Mouse (Mus musculus): ENCODE data around the gene Apobec1.
"Not testable (repeated sequence)": the region's sequence is repeated elsewhere in the genome, so short reads cannot be mapped to it uniquely, and the experiment has no call there.

Gene Apobec1

DNA sequence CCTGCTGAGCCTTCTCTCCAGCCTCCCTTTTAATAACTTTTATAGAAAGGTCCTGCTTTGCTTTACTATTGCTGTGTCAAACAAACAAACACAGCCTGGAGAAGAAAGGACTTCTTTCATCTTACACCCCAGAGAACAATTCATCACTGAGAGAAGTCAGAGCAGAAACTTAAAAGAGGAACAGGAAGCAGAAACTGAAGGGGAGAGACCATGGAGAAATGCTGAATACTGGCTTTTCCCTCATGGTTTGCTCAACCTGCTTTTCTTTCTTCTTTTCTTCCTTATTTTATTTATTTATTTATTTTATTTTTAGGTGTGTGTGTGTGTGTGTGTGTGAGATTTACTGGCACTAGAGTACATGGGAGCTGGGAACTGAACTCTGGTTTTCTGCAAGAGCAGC lies 2.0 kb upstream of the Apobec1 start:
- no peak for DNase-seq (ENCODE audit: low spot score in 2 of 2)

GRCm38 (mm10) chr6:122602992-122603322 lies 713 bp upstream of the Apobec1 start:
- DNase-seq (ENCODE audit: low spot score in 2 of 2): no peak

DNA sequence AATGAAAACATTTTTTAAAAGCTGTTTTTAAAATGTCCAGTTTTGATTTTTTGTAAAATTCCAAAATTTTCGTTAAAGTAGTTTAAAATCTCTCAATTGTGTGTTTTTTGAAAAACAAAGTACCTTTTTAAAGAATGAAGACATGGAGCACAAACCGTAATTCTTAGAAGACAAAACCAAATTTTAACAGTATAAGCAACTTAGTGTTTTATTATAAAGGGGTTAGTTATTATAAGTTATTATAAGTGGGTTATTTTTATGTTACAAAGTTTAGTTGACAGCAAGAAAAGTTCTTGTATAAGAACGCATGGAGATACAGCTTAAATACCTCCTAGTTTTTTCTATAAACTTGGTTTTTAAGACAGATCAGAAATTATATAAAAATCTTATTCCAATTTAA lies 629 bp downstream of the Apobec1 start:
- no peak for DNase-seq (ENCODE audit: low spot score in 2 of 2)

GRCm38 (mm10) chr6:122601031-122601430 lies 1.2 kb downstream of the Apobec1 start:
- no peak for DNase-seq (ENCODE audit: low spot score in 2 of 2)

DNA sequence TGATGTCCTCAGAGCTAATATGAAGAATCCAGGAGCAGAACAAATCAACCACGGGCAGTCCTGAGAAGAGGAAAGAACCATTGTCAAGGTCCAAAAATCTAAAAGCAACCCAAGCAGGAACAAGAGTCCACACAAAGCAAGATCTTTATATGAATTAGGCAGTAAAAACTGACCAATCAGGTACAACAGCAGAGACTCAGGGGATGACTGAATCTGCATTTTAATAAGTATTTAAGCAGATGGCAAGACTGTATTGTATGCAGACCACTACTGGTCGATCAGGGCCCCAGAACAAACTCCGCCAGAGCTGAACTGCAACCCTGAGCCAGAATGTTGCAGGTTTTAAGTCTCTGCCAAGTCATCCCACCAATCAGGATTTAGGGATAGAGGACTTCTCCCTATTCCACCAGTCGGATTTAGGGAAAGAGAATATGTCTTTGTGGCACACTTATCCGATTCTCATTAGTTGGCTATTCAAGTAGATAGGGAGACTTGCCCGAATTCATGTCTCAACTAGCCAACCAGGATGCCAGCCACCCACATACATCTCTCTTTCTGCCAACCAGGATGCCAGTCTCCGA lies 2.1 kb downstream of the Apobec1 start:
- no peak for DNase-seq (ENCODE audit: low spot score in 2 of 2)

DNA sequence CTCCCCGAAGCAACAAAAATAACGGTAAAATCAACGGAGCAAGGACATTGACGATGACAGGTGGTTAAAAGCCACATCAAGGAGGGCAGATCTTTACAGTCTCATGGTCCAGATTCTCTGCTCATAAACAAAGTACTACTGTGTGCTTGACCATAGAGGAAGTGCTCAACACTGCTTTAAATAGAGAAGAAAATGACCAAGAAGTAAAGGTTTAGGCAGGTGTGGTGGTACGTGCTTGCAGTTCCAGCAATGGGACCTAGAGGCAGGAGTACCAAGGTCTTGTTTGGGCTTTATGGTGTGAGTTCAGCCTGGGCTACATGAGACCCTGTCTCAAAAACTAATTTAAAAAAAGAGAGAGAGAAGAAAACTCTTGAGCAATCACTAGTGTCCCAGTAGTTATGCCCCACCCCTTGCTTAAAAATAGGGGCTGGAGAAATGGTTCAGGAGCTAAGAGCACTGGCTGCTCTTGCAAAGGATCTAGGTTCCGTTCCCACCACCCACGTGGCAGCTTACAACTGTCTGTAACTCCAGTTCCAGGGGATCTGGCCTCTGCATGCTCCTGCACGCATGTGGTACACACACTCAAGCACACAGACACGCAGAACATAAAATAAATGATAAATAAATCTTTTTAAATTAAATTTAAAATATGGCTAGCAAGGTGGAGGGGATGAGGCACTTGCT lies 3.0 kb downstream of the Apobec1 start:
- no peak for DNase-seq (ENCODE audit: low spot score in 2 of 2)

DNA sequence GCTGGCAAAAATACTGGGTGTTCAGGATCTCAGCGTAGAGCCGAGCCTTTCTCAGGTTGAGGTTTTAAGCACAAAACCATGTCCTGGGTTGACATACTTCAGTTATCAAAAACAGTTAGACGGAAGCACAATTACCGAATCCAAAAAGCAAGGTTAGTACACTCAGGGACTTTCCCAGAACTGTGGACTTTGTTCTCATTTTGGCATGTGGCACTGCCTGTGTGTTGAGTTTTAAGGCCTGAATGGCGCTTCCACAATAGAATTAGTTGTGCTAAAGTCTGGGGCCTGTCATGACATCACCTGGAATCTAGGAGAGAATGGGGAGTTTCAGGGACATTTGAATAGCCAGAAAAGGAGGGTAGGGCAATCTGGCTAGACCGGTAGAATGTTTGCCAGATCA lies 3.8 kb downstream of the Apobec1 start:
- DNase-seq (ENCODE audit: low spot score in 2 of 2): no peak

- DNase-seq (ENCODE audit: low spot score in 2 of 2): no peak
Observed at GRCm38 (mm10) chr6:122598014-122598413, 4.2 kb downstream of the Apobec1 start.

DNA sequence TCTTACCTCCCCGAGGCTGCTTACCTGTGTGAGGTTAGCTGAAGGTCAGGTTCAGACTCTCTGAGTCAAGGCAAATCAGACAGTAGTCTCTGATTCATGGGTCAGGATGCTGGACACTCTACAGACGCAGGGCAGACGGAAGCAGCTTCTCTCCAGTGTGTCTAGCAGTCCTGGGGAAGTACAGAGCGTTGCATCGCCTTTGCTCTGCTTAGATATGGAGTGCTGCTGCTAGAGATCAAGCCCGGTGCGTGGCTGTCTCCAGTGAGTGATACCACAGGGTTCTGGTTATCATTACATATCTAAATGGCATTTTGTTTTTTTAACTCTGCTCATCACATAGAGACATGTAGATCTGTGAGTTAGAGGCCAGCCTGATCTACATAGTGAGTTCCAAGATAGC lies 5.6 kb downstream of the Apobec1 start:
- DNase-seq (ENCODE audit: low spot score in 2 of 2): peak in 1 of 2 experiments; percentile 21

DNA sequence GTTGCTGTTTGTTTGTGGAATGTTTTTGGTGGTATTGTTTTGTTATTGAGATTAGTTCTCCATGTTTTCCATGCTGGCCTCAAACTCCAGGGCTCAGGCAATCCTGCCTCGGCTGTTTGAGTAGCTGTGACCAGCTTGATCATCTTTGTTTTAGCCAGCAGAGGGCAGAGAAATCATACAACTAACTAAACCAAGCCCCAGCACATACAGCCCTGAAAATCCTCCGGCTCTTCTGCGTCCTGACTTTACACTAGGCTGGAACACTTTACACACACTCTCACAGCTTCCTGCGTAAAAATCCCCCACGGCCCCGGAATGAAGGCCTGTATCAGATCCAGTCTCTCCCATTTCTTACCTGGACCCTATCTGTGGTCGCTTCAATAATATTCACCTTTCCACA lies 6.6 kb downstream of the Apobec1 start:
- no peak for DNase-seq (ENCODE audit: low spot score in 2 of 2)

DNA sequence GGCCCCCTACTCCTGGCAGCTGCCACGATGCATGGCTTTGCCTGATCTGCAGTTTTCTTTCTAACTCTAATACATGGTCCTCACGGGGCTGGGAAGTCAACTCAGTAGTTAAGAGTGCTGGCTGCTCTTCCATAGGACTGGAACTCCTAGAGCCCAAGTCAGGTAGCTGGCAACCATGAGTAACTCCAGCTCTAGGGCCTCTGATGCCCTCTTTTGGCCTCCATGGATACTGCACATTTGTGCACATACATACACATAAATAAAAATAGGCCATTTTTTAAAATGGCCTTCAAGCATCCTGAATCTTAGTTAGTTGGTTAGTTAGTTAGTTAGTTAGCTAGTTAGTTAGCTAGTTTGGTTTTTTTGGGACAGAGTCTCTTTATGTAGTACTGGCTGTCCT lies 9.3 kb downstream of the Apobec1 start:
- DNase-seq (ENCODE audit: low spot score in 2 of 2): no peak

DNA sequence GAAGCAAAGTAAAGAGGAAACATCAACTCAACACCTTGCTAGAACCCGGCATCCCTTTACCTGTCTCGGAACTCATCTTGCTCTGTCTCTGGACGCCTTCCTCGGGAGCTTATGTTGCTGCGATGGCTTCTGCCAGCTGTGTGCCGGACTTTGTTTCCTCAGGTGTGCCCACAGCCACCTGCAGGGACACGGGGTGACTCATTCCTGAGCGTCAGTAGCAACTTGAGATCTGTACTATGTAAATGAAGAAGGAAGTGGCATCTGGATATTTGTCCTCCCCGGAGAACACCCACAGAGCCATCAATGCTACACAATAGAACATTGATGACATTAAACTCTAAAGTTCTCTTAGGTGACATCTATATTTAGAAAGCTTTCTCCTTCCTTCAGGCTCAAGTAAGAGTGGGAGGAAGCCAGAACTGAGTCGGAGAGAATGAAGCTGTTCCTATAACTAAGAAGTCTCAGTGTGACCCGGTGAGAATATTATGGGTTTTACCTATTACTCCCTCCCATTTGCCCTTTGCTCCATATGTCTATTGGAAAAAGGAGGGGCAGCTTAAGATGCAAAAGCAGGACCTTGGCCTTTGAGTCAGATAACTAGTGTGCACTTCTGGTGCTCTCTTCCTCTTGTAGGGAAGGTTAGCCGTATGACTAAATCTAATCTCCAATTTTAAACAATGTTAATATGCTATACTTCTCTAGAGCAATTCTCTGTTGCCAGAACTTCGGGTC lies 11.1 kb downstream of the Apobec1 start:
- no peak for DNase-seq (ENCODE audit: low spot score in 2 of 2)

GRCm38 (mm10) chr6:122579086-122579485 lies 23.2 kb downstream of the Apobec1 start:
- DNase-seq (ENCODE audit: low spot score in 2 of 2): no peak

- no peak for DNase-seq (ENCODE audit: low spot score in 2 of 2)
Observed at GRCm38 (mm10) chr6:122577030-122577429, 25.2 kb downstream of the Apobec1 start.

GRCm38 (mm10) chr6:122575037-122575436 lies 27.2 kb downstream of the Apobec1 start:
- DNase-seq (ENCODE audit: low spot score in 2 of 2): not testable (repeated sequence)

DNA sequence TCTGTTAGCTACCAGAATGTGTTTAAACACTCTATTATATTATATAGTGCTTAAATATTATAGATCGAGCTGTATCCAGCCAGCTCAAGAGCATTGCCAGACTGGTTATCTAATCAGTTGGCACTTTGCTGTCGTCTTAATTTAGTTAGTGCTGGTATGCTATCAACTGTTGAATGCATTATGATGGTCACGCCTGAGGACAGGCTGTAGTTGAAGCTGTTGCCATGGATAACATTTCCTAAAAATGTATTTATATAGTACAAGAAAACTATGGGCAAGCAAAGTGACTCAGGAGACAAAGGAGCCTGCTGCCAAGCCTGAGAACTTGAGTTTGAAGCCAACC lies 30.7 kb downstream of the Apobec1 start:
- no peak for DNase-seq (ENCODE audit: low spot score in 2 of 2)

GRCm38 (mm10) chr6:122570695-122571616 lies 31.3 kb downstream of the Apobec1 start:
- no peak for DNase-seq (ENCODE audit: low spot score in 2 of 2)

DNA sequence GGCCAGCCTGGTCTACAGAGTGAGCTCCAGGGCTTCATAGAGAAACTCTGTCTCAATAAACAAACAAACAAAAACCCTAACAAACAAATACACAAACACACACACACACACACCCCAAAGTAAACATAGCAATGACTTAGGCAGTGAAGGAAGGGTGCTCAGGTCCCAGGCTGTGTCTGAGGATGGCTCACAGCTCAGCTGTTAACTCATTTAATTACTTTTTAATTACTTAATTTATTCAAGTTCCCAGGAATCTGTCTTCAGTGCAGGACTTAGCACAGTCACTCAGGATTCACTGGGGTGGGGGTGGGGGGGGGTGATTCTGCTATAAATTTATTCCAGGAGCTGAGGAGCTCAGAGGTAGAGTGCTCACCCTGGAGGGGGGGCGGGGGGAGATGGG lies 32.5 kb downstream of the Apobec1 start:
- DNase-seq (ENCODE audit: low spot score in 2 of 2): no peak

DNA sequence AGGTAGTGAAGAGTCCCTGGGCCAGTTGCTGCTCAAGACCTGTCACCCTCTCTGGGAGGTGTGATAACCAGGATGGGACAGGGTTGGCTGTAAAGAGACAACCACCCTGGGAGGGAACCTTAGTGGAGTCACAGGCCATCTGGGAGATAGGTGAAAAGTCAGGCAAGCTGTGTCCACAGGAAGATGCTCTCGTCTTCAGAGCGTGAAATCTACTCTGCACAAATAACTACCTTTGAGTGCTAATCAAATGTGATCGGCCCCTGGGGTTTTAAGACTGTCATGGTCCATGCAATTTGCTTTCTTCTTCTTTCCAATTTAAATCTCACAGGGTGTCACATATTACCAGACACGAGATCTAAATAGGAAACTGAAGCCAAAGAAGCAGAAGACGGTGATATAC lies 33.1 kb downstream of the Apobec1 start:
- DNase-seq (ENCODE audit: low spot score in 2 of 2): no peak

GRCm38 (mm10) chr6:122565070-122565784 lies 37.0 kb downstream of the Apobec1 start:
- no peak for DNase-seq (ENCODE audit: low spot score in 2 of 2)

GRCm38 (mm10) chr6:122562463-122562862 lies 39.8 kb downstream of the Apobec1 start:
- DNase-seq (ENCODE audit: low spot score in 2 of 2): peak; percentile 12 to 44

GRCm38 (mm10) chr6:122561005-122561404 lies 41.2 kb downstream of the Apobec1 start:
- DNase-seq (ENCODE audit: low spot score in 2 of 2): no peak
